14 mouse cellular contexts compared by ENCODE assay signal in the genomic region with DNA sequence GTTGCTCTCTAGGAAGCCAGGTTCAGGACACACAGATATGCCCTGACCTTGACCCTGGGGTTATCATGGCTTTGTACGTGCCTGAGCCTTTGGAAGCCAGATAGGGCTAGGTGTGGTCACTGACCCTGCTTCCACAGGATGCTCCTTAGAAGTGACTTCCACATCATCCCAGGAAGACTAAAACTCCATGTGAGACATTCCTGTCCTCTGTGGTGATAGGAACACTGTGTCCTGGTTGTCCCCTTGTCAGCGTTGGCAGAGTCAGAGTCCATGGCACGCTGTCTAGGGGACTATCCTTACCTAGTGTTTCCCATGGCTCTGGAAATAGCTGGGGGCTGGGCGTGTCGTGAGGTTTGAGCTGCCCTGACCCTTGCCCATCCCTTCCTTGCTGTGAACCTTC. TPM values are rescaled to one million over a fixed set of nuclear protein-coding genes. Genes with fewer than 3 reads are reported as not detected.
A peak's percentile ranks its signal among the peaks of the same experiment; 100 is the strongest.
DNase-seq lines count a peak whose midpoint lies in the region; ATAC-seq and TF ChIP-seq lines count a peak whose summit lies in the region.
"Had no signal": no experiment of that assay in that cellular context is flagged by ENCODE, and none has a peak within 500 bp of the region (broad histone marks: within the 10 kb centered on the region; RNA-seq: fewer than 3 reads in every experiment).

No protein-coding gene starts in this region.

- peaks cover 21% of the 10 kb centered on the region for H3K4me1 ChIP-seq in liver, embryonic 16.5 days (ENCODE audit: control insufficient read depth, low read depth, low read length)
- H3K4me1 ChIP-seq in liver, embryonic 11.5 days (replicated peaks; ENCODE audit: control insufficient read depth, insufficient read depth, low read length) = peaks cover 34% of the 10 kb centered on the region
- peaks cover 39% of the 10 kb centered on the region for H3K4me1 ChIP-seq in heart, embryonic 11.5 days (ENCODE audit: control insufficient read depth, insufficient read depth, low read length)
- peaks cover 20% of the 10 kb centered on the region for H3K4me1 ChIP-seq in liver, postnatal 0 days (ENCODE audit: insufficient read depth)

- ATAC-seq in liver, embryonic 16.5 days (ENCODE audit: low read depth) = peak; percentile 52; the same call in 1 of the 2 replicates
- ATAC-seq in liver, embryonic 11.5 days (replicated peaks; ENCODE audit: low FRiP score) = no peak
- no peak for ATAC-seq in heart, embryonic 11.5 days (replicated peaks; ENCODE audit: insufficient number of reproducible peaks, low FRiP score, low TSS enrichment)
- peak; percentile 57; the same call in 1 of the 2 replicates for ATAC-seq in liver, postnatal 0 days
- ATAC-seq in cerebellum, adult (ENCODE audit: insufficient number of reproducible peaks, low FRiP score, low TSS enrichment) = no peak
- ATAC-seq: forebrain, embryonic 16.5 days had no signal

- TF ChIP-seq EP300 in liver, postnatal 0 days (IDR thresholded peaks at IDR 0.05; ENCODE audit: low read depth) = no peak

- 61% methylated on average over 5 of the region's 5 CpGs for WGBS in liver, embryonic 16.5 days (ENCODE audit: insufficient replicate concordance)
- WGBS in liver, embryonic 11.5 days = 50% methylated on average over 5 of the region's 5 CpGs
- 27% methylated on average over 5 of the region's 5 CpGs for WGBS in heart, embryonic 11.5 days (ENCODE audit: insufficient replicate concordance)
- WGBS in liver, postnatal 0 days (ENCODE audit: insufficient replicate concordance) = 62% methylated on average over 5 of the region's 5 CpGs

- H3K27me3 ChIP-seq in liver, embryonic 16.5 days (ENCODE audit: control insufficient read depth, insufficient read depth, low read depth, low read length) = no peaks in the 10 kb centered on the region
- H3K27me3 ChIP-seq in liver, embryonic 11.5 days (replicated peaks; ENCODE audit: control insufficient read depth, insufficient read depth, low read length) = no peaks in the 10 kb centered on the region
- no peaks in the 10 kb centered on the region for H3K27me3 ChIP-seq in heart, embryonic 11.5 days (ENCODE audit: control insufficient read depth, insufficient read depth, low read length)
- no peaks in the 10 kb centered on the region for H3K27me3 ChIP-seq in liver, postnatal 0 days (ENCODE audit: insufficient read depth, low read length)
- H3K27me3 ChIP-seq: stomach, embryonic 15.5 days had no signal

- H3K9me3 ChIP-seq in liver, embryonic 16.5 days (replicated peaks; ENCODE audit: control insufficient read depth, low read length) = no peaks in the 10 kb centered on the region
- H3K9me3 ChIP-seq in liver, embryonic 11.5 days (ENCODE audit: control insufficient read depth, low read length) = no peaks in the 10 kb centered on the region
- H3K9me3 ChIP-seq in heart, embryonic 11.5 days (replicated peaks; ENCODE audit: control insufficient read depth, low read length) = no peaks in the 10 kb centered on the region
- no peaks in the 10 kb centered on the region for H3K9me3 ChIP-seq in liver, postnatal 0 days (ENCODE audit: low read length)
- H3K9me3 ChIP-seq: stomach, embryonic 15.5 days had no signal

- 0 out of 2 replicates have a peak, but pooled peaks cover 3% of the 10 kb centered on the region for H3K36me3 ChIP-seq in liver, embryonic 16.5 days (ENCODE audit: control insufficient read depth, insufficient read depth)
- peaks cover 5% of the 10 kb centered on the region; the same call in 1 of the 2 replicates for H3K36me3 ChIP-seq in liver, embryonic 11.5 days (ENCODE audit: control insufficient read depth, insufficient read depth, low read length)
- H3K36me3 ChIP-seq in heart, embryonic 11.5 days (ENCODE audit: control insufficient read depth, insufficient read depth, low read length) = no peaks in the 10 kb centered on the region
- peaks cover 16% of the 10 kb centered on the region; the same call in 1 of the 2 replicates for H3K36me3 ChIP-seq in liver, postnatal 0 days (replicated peaks; ENCODE audit: insufficient read depth, low read length)
- H3K36me3 ChIP-seq: stomach, embryonic 15.5 days had no signal

- TF ChIP-seq CTCF in liver, postnatal 0 days (IDR thresholded peaks at IDR 0.05; ENCODE audit: low read depth) = no peak

- DNase-seq in gastrocnemius, adult 18-20 months (ENCODE audit: low spot score) = peak; percentile 41
- DNase-seq in gastrocnemius, adult 8-10 months (ENCODE audit: low spot score in 2 of 2) = no peak
- no peak for DNase-seq in liver, embryonic 11.5 days (ENCODE audit: low spot score)
- DNase-seq in liver, postnatal 0 days = no peak
- DNase-seq in cerebellum, adult 8-10 months = no peak
- DNase-seq: B cell, adult 2 months; embryo, embryonic 11 days; lung, embryonic 14.5 days had no signal

- no peak overlapping the region for H3K27ac ChIP-seq in liver, embryonic 16.5 days (ENCODE audit: low read length)
- H3K27ac ChIP-seq in liver, embryonic 11.5 days (ENCODE audit: low read depth, low read length) = no peak overlapping the region
- no peak overlapping the region for H3K27ac ChIP-seq in heart, embryonic 11.5 days (ENCODE audit: low read depth, low read length)
- peak overlapping the region; percentile 18; the same call in 1 of the 2 replicates for H3K27ac ChIP-seq in liver, postnatal 0 days (ENCODE audit: low read depth)
- H3K27ac ChIP-seq: left cerebral cortex, adult 2 months; stomach, embryonic 15.5 days had no signal

- no peak overlapping the region for H3K4me2 ChIP-seq in liver, embryonic 16.5 days (ENCODE audit: low read depth, low read length)
- no peak overlapping the region for H3K4me2 ChIP-seq in liver, embryonic 11.5 days
- H3K4me2 ChIP-seq in heart, embryonic 11.5 days = no peak overlapping the region
- no peak overlapping the region for H3K4me2 ChIP-seq in liver, postnatal 0 days (ENCODE audit: low read depth, low read length)
- H3K4me2 ChIP-seq: lung, embryonic 14.5 days; stomach, embryonic 15.5 days had no signal

- H3K9ac ChIP-seq in liver, embryonic 16.5 days (ENCODE audit: low read depth, low read length) = no peak overlapping the region
- no peak overlapping the region for H3K9ac ChIP-seq in liver, embryonic 11.5 days (ENCODE audit: low read depth, low read length)
- H3K9ac ChIP-seq in heart, embryonic 11.5 days (ENCODE audit: low read depth, low read length) = 0 out of 2 replicates have a peak overlapping the region, but pooled peaks have one; percentile 22
- no peak overlapping the region for H3K9ac ChIP-seq in liver, postnatal 0 days (replicated peaks)
- H3K9ac ChIP-seq: lung, embryonic 14.5 days; stomach, embryonic 15.5 days had no signal

- H3K4me3 ChIP-seq in liver, embryonic 16.5 days (ENCODE audit: low read depth, low read length) = no peak overlapping the region
- no peak overlapping the region for H3K4me3 ChIP-seq in liver, embryonic 11.5 days (ENCODE audit: low read depth, low read length)
- no peak overlapping the region for H3K4me3 ChIP-seq in heart, embryonic 11.5 days (ENCODE audit: low read depth, low read length)
- no peak overlapping the region for H3K4me3 ChIP-seq in liver, postnatal 0 days (ENCODE audit: low read depth, low read length)
- H3K4me3 ChIP-seq: left cerebral cortex, adult 2 months; stomach, embryonic 15.5 days had no signal

RNA-seq across cellular contexts. Expression of a gene that starts 58.9 kb away (rescaled TPM):
- 10 to 100 TPM in 1 of 2 experiments, 1 to 10 TPM in 1; 7.6 to 12.1 TPM for total RNA-seq in gastrocnemius, adult 18-20 months (2021)
- total RNA-seq in gastrocnemius, adult 8-10 months (2022) = 1 to 10 TPM; 5.8 to 9.2 (median 8.1) TPM
- polyA plus RNA-seq in liver, embryonic 16.5 days (2015; fragmentation: Nextera tagmentation; extraction: Ambion mirVana) = 3.4 and 3.5 TPM in 2 replicates
- polyA plus RNA-seq in liver, embryonic 11.5 days (2014; fragmentation: Nextera tagmentation; extraction: Ambion mirVana) = 12.6 and 13.9 TPM in 2 replicates
- polyA plus RNA-seq in heart, embryonic 11.5 days (2014; fragmentation: Nextera tagmentation; extraction: Ambion mirVana) = 4.9 and 6.5 TPM in 2 replicates
- 3.2 and 3.7 TPM in 2 replicates for polyA plus RNA-seq in liver, postnatal 0 days (2015; fragmentation: Nextera tagmentation; extraction: Ambion mirVana)

Comparison
In these comparisons a context has a peak if more than half of its experiments do, and no peak if none do; other contexts are left out.
1. ATAC-seq: peak in liver, embryonic 16.5 days (single experiment) and liver, postnatal 0 days (single experiment); none in liver, embryonic 11.5 days (single experiment), heart, embryonic 11.5 days (single experiment) and cerebellum, adult (single experiment).